Mouse (Mus musculus): Measurements from ENCODE around the gene Coro1a.

GRCm38 (mm10) chr7:126721635-126722034 lies 14.0 kb upstream of the Coro1a start:
- no peak for TF ChIP-seq MAFK (IDR thresholded peaks at IDR 0.05; ENCODE audit: insufficient read depth, low read depth, low read length)
- TF ChIP-seq ZC3H11A (IDR thresholded peaks at IDR 0.05; ENCODE audit: borderline replicate concordance, low read depth, low read length): no peak
- no peak for TF ChIP-seq ZNF384 (IDR thresholded peaks at IDR 0.05; ENCODE audit: low read depth, low read length)
- TF ChIP-seq CHD2 (IDR thresholded peaks at IDR 0.05; ENCODE audit: low read depth, low read length): no peak
- TF ChIP-seq HCFC1 (IDR thresholded peaks at IDR 0.05; ENCODE audit: borderline replicate concordance, insufficient read depth, low read length): no peak
